Mouse (Mus musculus): Measurements from ENCODE around the gene Dedd. TPM values are rescaled to one million over a fixed set of nuclear protein-coding genes. Genes with fewer than 3 reads are reported as not detected.
A peak's percentile ranks its signal among the peaks of the same experiment; 100 is the strongest.

Gene Dedd
- polyA plus RNA-seq, 1 experiment = 25.7 TPM

- WGBS = 86% methylated on average over 3 of the region's 3 CpGs
- TF ChIP-seq POLR2A (IDR thresholded peaks at IDR 0.05; ENCODE audit: low read depth, low read length) (no peak), CTCF (IDR thresholded peaks at IDR 0.05; ENCODE audit: extremely low read depth, insufficient read depth, insufficient read length, insufficient replicate concordance) (no peak)
Measured at GRCm38 (mm10) chr1:171372880-171373279, 43.9 kb downstream of the Dedd start.

GRCm38 (mm10) chr1:171373946-171374345 lies 45.0 kb downstream of the Dedd start:
- Histone ChIP-seq H3K27ac (ENCODE audit: insufficient read depth, low read length) (no peak overlapping the region), H3K27me3 (ENCODE audit: control insufficient read depth, insufficient read depth, low read length) (no peaks in the 10 kb centered on the region), H3K4me1 (ENCODE audit: control insufficient read depth, insufficient read depth, insufficient read length) (no peaks in the 10 kb centered on the region), H3K36me3 (ENCODE audit: control insufficient read depth, insufficient read depth, low read length) (no peaks in the 10 kb centered on the region), H3K4me3 (ENCODE audit: extremely low read depth, insufficient read depth, insufficient read length) (no peak overlapping the region)
- 31% methylated on average over 4 of the region's 4 CpGs for WGBS
- no peak for DNase-seq (ENCODE audit: low read depth in 1 of 2, low spot score in 2 of 2)
- no peak for TF ChIP-seq CTCF (IDR thresholded peaks at IDR 0.05; ENCODE audit: extremely low read depth, insufficient read depth, insufficient read length, insufficient replicate concordance)
- TF ChIP-seq POLR2A (IDR thresholded peaks at IDR 0.05; ENCODE audit: low read depth, low read length) = no peak

More at GRCm38 (mm10) chr1:171372880-171373279, 43.9 kb downstream of the Dedd start:
- no peak overlapping the region for H3K4me3 ChIP-seq (ENCODE audit: extremely low read depth, insufficient read depth, insufficient read length)
- no peaks in the 10 kb centered on the region for H3K4me1 ChIP-seq (ENCODE audit: control insufficient read depth, insufficient read depth, insufficient read length)
- no peaks in the 10 kb centered on the region for H3K36me3 ChIP-seq (ENCODE audit: control insufficient read depth, insufficient read depth, low read length)
- no peak for DNase-seq (ENCODE audit: low read depth in 1 of 2, low spot score in 2 of 2)
- H3K27ac ChIP-seq (ENCODE audit: insufficient read depth, low read length) = no peak overlapping the region
- H3K27me3 ChIP-seq (ENCODE audit: control insufficient read depth, insufficient read depth, low read length) = no peaks in the 10 kb centered on the region

GRCm38 (mm10) chr1:171375646-171376097 lies 46.7 kb downstream of the Dedd start:
- Histone ChIP-seq H3K27me3 (ENCODE audit: control insufficient read depth, insufficient read depth, low read length) (no peaks in the 10 kb centered on the region), H3K4me1 (ENCODE audit: control insufficient read depth, insufficient read depth, insufficient read length) (peaks cover 3% of the 10 kb centered on the region; the same call in 1 of the 2 replicates), H3K4me3 (ENCODE audit: extremely low read depth, insufficient read depth, insufficient read length) (no peak overlapping the region), H3K36me3 (ENCODE audit: control insufficient read depth, insufficient read depth, low read length) (no peaks in the 10 kb centered on the region), H3K27ac (ENCODE audit: insufficient read depth, low read length) (no peak overlapping the region)
- TF ChIP-seq POLR2A (IDR thresholded peaks at IDR 0.05; ENCODE audit: low read depth, low read length) (no peak), CTCF (IDR thresholded peaks at IDR 0.05; ENCODE audit: extremely low read depth, insufficient read depth, insufficient read length, insufficient replicate concordance) (no peak)
- WGBS = 78% methylated on average over 9 of the region's 9 CpGs
- DNase-seq (ENCODE audit: low read depth in 1 of 2, low spot score in 2 of 2) = no peak

GRCm38 (mm10) chr1:171378298-171378697 lies 49.4 kb downstream of the Dedd start:
- H3K27ac ChIP-seq (ENCODE audit: insufficient read depth, low read length) = no peak overlapping the region
- H3K36me3 ChIP-seq (ENCODE audit: control insufficient read depth, insufficient read depth, low read length) = no peaks in the 10 kb centered on the region
- DNase-seq (ENCODE audit: low read depth in 1 of 2, low spot score in 2 of 2) = no peak
- H3K4me1 ChIP-seq (ENCODE audit: control insufficient read depth, insufficient read depth, insufficient read length) = peaks cover 10% of the 10 kb centered on the region; the same call in 1 of the 2 replicates
- H3K4me3 ChIP-seq (ENCODE audit: extremely low read depth, insufficient read depth, insufficient read length) = no peak overlapping the region
- WGBS = 94% methylated on average over 6 of the region's 6 CpGs
- TF ChIP-seq CTCF (IDR thresholded peaks at IDR 0.05; ENCODE audit: extremely low read depth, insufficient read depth, insufficient read length, insufficient replicate concordance) (no peak), POLR2A (IDR thresholded peaks at IDR 0.05; ENCODE audit: low read depth, low read length) (no peak)
- no peaks in the 10 kb centered on the region for H3K27me3 ChIP-seq (ENCODE audit: control insufficient read depth, insufficient read depth, low read length)

GRCm38 (mm10) chr1:171379935-171380599 lies 51.1 kb downstream of the Dedd start:
- H3K27me3 ChIP-seq (ENCODE audit: control insufficient read depth, insufficient read depth, low read length) = no peaks in the 10 kb centered on the region
- WGBS = 18% methylated on average over 31 of the region's 31 CpGs
- no peak overlapping the region for H3K27ac ChIP-seq (ENCODE audit: insufficient read depth, low read length)
- peak overlapping the region; percentile 16; the same call in 1 of the 2 replicates for H3K4me3 ChIP-seq (ENCODE audit: extremely low read depth, insufficient read depth, insufficient read length)
- peak; percentile 63 to 81 for DNase-seq (ENCODE audit: low read depth in 1 of 2, low spot score in 2 of 2)
- peaks cover 10% of the 10 kb centered on the region; the same call in 1 of the 2 replicates for H3K4me1 ChIP-seq (ENCODE audit: control insufficient read depth, insufficient read depth, insufficient read length)
- H3K36me3 ChIP-seq (ENCODE audit: control insufficient read depth, insufficient read depth, low read length) = no peaks in the 10 kb centered on the region
- TF ChIP-seq POLR2A (IDR thresholded peaks at IDR 0.05; ENCODE audit: low read depth, low read length) (no peak), CTCF (IDR thresholded peaks at IDR 0.05; ENCODE audit: extremely low read depth, insufficient read depth, insufficient read length, insufficient replicate concordance) (peak; percentile 75; the same call in 1 of the 2 replicates)

GRCm38 (mm10) chr1:171382096-171382620 lies 53.2 kb downstream of the Dedd start:
- H3K4me1 ChIP-seq (ENCODE audit: control insufficient read depth, insufficient read depth, insufficient read length) = peaks cover 10% of the 10 kb centered on the region; the same call in 1 of the 2 replicates
- no peak for DNase-seq (ENCODE audit: low read depth in 1 of 2, low spot score in 2 of 2)
- H3K4me3 ChIP-seq (ENCODE audit: extremely low read depth, insufficient read depth, insufficient read length) = no peak overlapping the region
- H3K36me3 ChIP-seq (ENCODE audit: control insufficient read depth, insufficient read depth, low read length) = no peaks in the 10 kb centered on the region
- H3K27ac ChIP-seq (ENCODE audit: insufficient read depth, low read length) = 0 out of 2 replicates have a peak overlapping the region, but pooled peaks have one; percentile 26
- TF ChIP-seq CTCF (IDR thresholded peaks at IDR 0.05; ENCODE audit: extremely low read depth, insufficient read depth, insufficient read length, insufficient replicate concordance) (no peak), POLR2A (IDR thresholded peaks at IDR 0.05; ENCODE audit: low read depth, low read length) (no peak)
- 67% methylated on average over 11 of the region's 11 CpGs for WGBS
- no peaks in the 10 kb centered on the region for H3K27me3 ChIP-seq (ENCODE audit: control insufficient read depth, insufficient read depth, low read length)

- WGBS = 83% methylated on average over 9 of the region's 9 CpGs
- peaks cover 14% of the 10 kb centered on the region; the same call in 1 of the 2 replicates for H3K4me1 ChIP-seq (ENCODE audit: control insufficient read depth, insufficient read depth, insufficient read length)
- no peak for DNase-seq (ENCODE audit: low read depth in 1 of 2, low spot score in 2 of 2)
- no peak overlapping the region for H3K4me3 ChIP-seq (ENCODE audit: extremely low read depth, insufficient read depth, insufficient read length)
- H3K27me3 ChIP-seq (ENCODE audit: control insufficient read depth, insufficient read depth, low read length) = no peaks in the 10 kb centered on the region
- H3K36me3 ChIP-seq (ENCODE audit: control insufficient read depth, insufficient read depth, low read length) = no peaks in the 10 kb centered on the region
- no peak overlapping the region for H3K27ac ChIP-seq (ENCODE audit: insufficient read depth, low read length)
- no peak for TF ChIP-seq POLR2A (IDR thresholded peaks at IDR 0.05; ENCODE audit: low read depth, low read length)
Measured at GRCm38 (mm10) chr1:171384361-171384760, 55.4 kb downstream of the Dedd start.
